Mouse (Mus musculus) liver, embryonic 15.5 days (tissue): ENCODE data around the gene G530012D18Rik. TPM values are rescaled to one million over a fixed set of nuclear protein-coding genes. Genes with fewer than 3 reads are reported as not detected.
A peak's percentile ranks its signal among the peaks of the same experiment; 100 is the strongest.
"Not testable (repeated sequence)": the region's sequence is repeated elsewhere in the genome, so short reads cannot be mapped to it uniquely, and the experiment has no call there.

Source experiments
- ATAC-seq: fragments of 200-750 bp; cut with Nextera tagmentation; 2 replicates; pipeline ENCODE4 v1.8.0; 2017; ENCODE audit warnings: moderate number of reproducible peaks, mild to moderate bottlenecking, moderate library complexity; ENCODE audit not compliant: insufficient read depth
- H3K27ac ChIP-seq: fragments of 300-500 bp; sonication (generic); replicated peaks from 2 replicates; pipeline ENCODE4 v1.5.1; 2015; ENCODE audit warnings: mild to moderate bottlenecking, inconsistent platforms
- H3K27me3 ChIP-seq: fragments of 300-500 bp; sonication (generic); 2 replicates; pipeline ENCODE4 v1.6.1; 2015; ENCODE audit warnings: mild to moderate bottlenecking, inconsistent platforms
- H3K36me3 ChIP-seq: fragments of 300-500 bp; sonication (generic); replicated peaks from 2 replicates; pipeline ENCODE4 v1.6.1; 2015; ENCODE audit warnings: moderate library complexity, mild to moderate bottlenecking, inconsistent platforms
- H3K4me1 ChIP-seq: fragments of 300-500 bp; sonication (generic); replicated peaks from 2 replicates; pipeline ENCODE4 v1.6.1; 2015; ENCODE audit warnings: inconsistent platforms
- H3K4me2 ChIP-seq: fragments of 300-500 bp; sonication (generic); 2 replicates; pipeline ENCODE4 v1.6.1; 2015; ENCODE audit warnings: moderate library complexity, mild to moderate bottlenecking, inconsistent platforms
- H3K4me3 ChIP-seq: fragments of 300-500 bp; sonication (generic); replicated peaks from 2 replicates; pipeline ENCODE4 v1.5.1; 2015; ENCODE audit warnings: mild to moderate bottlenecking, inconsistent platforms
- H3K9ac ChIP-seq: fragments of 300-500 bp; sonication (generic); 2 replicates; pipeline ENCODE4 v1.6.1; 2015; ENCODE audit warnings: moderate library complexity, mild to moderate bottlenecking, inconsistent platforms
- H3K9me3 ChIP-seq: fragments of 300-500 bp; sonication (generic); replicated peaks from 2 replicates; pipeline ENCODE4 v1.6.1; 2016; ENCODE audit warnings: inconsistent platforms
- WGBS: fragments of 180-500 bp; shearing (Covaris S2); methylation state at CpG from one replicate; pipeline ENCODE4 v1.1.7; 2015; ENCODE audit warnings: mixed read lengths; ENCODE audit not compliant: insufficient replicate concordance; 5-methylcytosine and 5-hydroxymethylcytosine counted together
- polyA plus RNA-seq: library from polyadenylated mRNA; unstranded; fragments of >200 nt; fragmentation: Nextera tagmentation; extraction: Ambion mirVana; gene quantifications from 2 replicates; pipeline ENCODE4 v1.2.1, GENCODE M21; 2015

Gene G530012D18Rik
- polyA plus RNA-seq, 1 experiment from 2014 or later: not detected

GRCm38 (mm10) chr1:85581518-85581917 is 6.0 kb downstream of the G530012D18Rik start:
- WGBS: 28% methylated on average over 5 of the region's 5 CpGs

GRCm38 (mm10) chr1:85588697-85589096 is 13.2 kb downstream of the G530012D18Rik start:
- H3K9me3 ChIP-seq, ATAC-seq: not testable (repeated sequence)
- 53% methylated on average over 1 of the region's 2 CpGs for WGBS

More at GRCm38 (mm10) chr1:85581518-85581917, 6.0 kb downstream of the G530012D18Rik start:
- not testable (repeated sequence) for H3K4me3 ChIP-seq, H3K9me3 ChIP-seq, H3K4me1 ChIP-seq, ATAC-seq, H3K4me2 ChIP-seq, H3K9ac ChIP-seq, H3K27ac ChIP-seq, H3K27me3 ChIP-seq, H3K36me3 ChIP-seq

GRCm38 (mm10) chr1:85592526-85592925 is 17.1 kb downstream of the G530012D18Rik start:
- not testable (repeated sequence) for H3K27ac ChIP-seq, ATAC-seq, H3K4me2 ChIP-seq, H3K9ac ChIP-seq, H3K4me1 ChIP-seq, H3K36me3 ChIP-seq, H3K4me3 ChIP-seq, H3K27me3 ChIP-seq, H3K9me3 ChIP-seq
- 68% methylated on average over 8 of the region's 8 CpGs for WGBS

More at GRCm38 (mm10) chr1:85588697-85589096, 13.2 kb downstream of the G530012D18Rik start:
- not testable (repeated sequence) for H3K4me2 ChIP-seq, H3K4me3 ChIP-seq, H3K27me3 ChIP-seq, H3K36me3 ChIP-seq, H3K27ac ChIP-seq, H3K4me1 ChIP-seq, H3K9ac ChIP-seq

- H3K9me3 ChIP-seq, H3K36me3 ChIP-seq, H3K9ac ChIP-seq, ATAC-seq, H3K4me3 ChIP-seq, H3K4me1 ChIP-seq, H3K27ac ChIP-seq, H3K27me3 ChIP-seq: not testable (repeated sequence)
- whole genome bisulfite sequencing: 38% methylated on average over 17 of the region's 17 CpGs
- peak within 1 kb of the TSS; percentile 32; the same call in 1 of the 2 replicates for H3K4me2 ChIP-seq
Observed at GRCm38 (mm10) chr1:85598271-85599012, 23.0 kb downstream of the G530012D18Rik start, which contains the start of gene Sp110. Sp110 (minus strand) TSS chr1:85598817.

- not testable (repeated sequence) for H3K9ac ChIP-seq, H3K9me3 ChIP-seq, H3K4me1 ChIP-seq, H3K27me3 ChIP-seq, H3K4me3 ChIP-seq, ATAC-seq, H3K36me3 ChIP-seq
- Histone ChIP-seq H3K27ac (peak within 1 kb of the TSS; percentile 38; the same call in 1 of the 2 replicates), H3K4me2 (peak within 1 kb of the TSS; percentile 40)
- WGBS: 52% methylated on average over 2 of the region's 5 CpGs
Observed at GRCm38 (mm10) chr1:85600078-85600477, 24.6 kb downstream of the G530012D18Rik start, which contains the start of gene Sp140. Sp140 (plus strand) TSS chr1:85600378.

- H3K4me3 ChIP-seq, H3K4me1 ChIP-seq, H3K27me3 ChIP-seq, ATAC-seq, H3K9ac ChIP-seq, H3K9me3 ChIP-seq, H3K36me3 ChIP-seq: not testable (repeated sequence)
- peak overlapping the region; percentile 38; the same call in 1 of the 2 replicates for H3K27ac ChIP-seq
- 36% methylated on average over 4 of the region's 4 CpGs for WGBS
- peak overlapping the region; percentile 40 for H3K4me2 ChIP-seq
Observed at GRCm38 (mm10) chr1:85600794-85601193, 25.3 kb downstream of the G530012D18Rik start.

- H3K4me3 ChIP-seq, ATAC-seq, H3K27me3 ChIP-seq, H3K36me3 ChIP-seq, H3K4me1 ChIP-seq, H3K9me3 ChIP-seq, H3K27ac ChIP-seq, H3K4me2 ChIP-seq, H3K9ac ChIP-seq: not testable (repeated sequence)
- WGBS: no CpG with 5 or more reads among the region's 1 CpGs
Observed at GRCm38 (mm10) chr1:85604341-85604740, 28.9 kb downstream of the G530012D18Rik start.

- H3K36me3 ChIP-seq: not testable (repeated sequence)
Observed at GRCm38 (mm10) chr1:85608361-85608760, 32.9 kb downstream of the G530012D18Rik start.

GRCm38 (mm10) chr1:85610581-85610980 is 35.1 kb downstream of the G530012D18Rik start:
- H3K4me2 ChIP-seq, H3K36me3 ChIP-seq, H3K9me3 ChIP-seq, H3K27me3 ChIP-seq, H3K4me1 ChIP-seq, H3K9ac ChIP-seq, H3K4me3 ChIP-seq, H3K27ac ChIP-seq, ATAC-seq: not testable (repeated sequence)
- WGBS: no CpG with 5 or more reads among the region's 4 CpGs

More at GRCm38 (mm10) chr1:85608361-85608760, 32.9 kb downstream of the G530012D18Rik start:
- H3K4me3 ChIP-seq, H3K27me3 ChIP-seq, H3K4me1 ChIP-seq, H3K4me2 ChIP-seq, ATAC-seq, H3K9ac ChIP-seq, H3K9me3 ChIP-seq, H3K27ac ChIP-seq: not testable (repeated sequence)
- WGBS: 66% methylated on average over 3 of the region's 4 CpGs

- not testable (repeated sequence) for ATAC-seq, H3K9me3 ChIP-seq, H3K4me1 ChIP-seq, H3K4me2 ChIP-seq, H3K9ac ChIP-seq, H3K36me3 ChIP-seq, H3K27ac ChIP-seq, H3K4me3 ChIP-seq, H3K27me3 ChIP-seq
- 69% methylated on average over 3 of the region's 3 CpGs for WGBS
Observed at GRCm38 (mm10) chr1:85615096-85615495, 39.6 kb downstream of the G530012D18Rik start.

- not testable (repeated sequence) for H3K9ac ChIP-seq, H3K27me3 ChIP-seq, ATAC-seq, H3K9me3 ChIP-seq, H3K4me3 ChIP-seq, H3K27ac ChIP-seq, H3K4me2 ChIP-seq, H3K36me3 ChIP-seq, H3K4me1 ChIP-seq
- 54% methylated on average over 3 of the region's 3 CpGs for WGBS
Observed at GRCm38 (mm10) chr1:85615819-85616218, 40.3 kb downstream of the G530012D18Rik start.
